Mouse (Mus musculus) heart, postnatal 10 days (tissue): ENCODE data around the gene Txk. TPM values are rescaled to one million over a fixed set of nuclear protein-coding genes. Genes with fewer than 3 reads are reported as not detected.

Experiments used
- DNase-seq, 2 experiments: peaks; one replicate each; pipeline ENCODE4 v3.0.0; 2021
- intact Hi-C: fragments of 180-260 bp; cut with DNase I; formaldehyde crosslinking; loops from one replicate; pipeline ENCODE4 v1.15.1; 2025
- total RNA-seq, 2 experiments: library from RNA; stranded (reverse); gene quantifications; 2 replicates each; pipeline ENCODE4 v1.2.3; 2021

Txk gene
- total RNA-seq = under 1 TPM; 0.22 to 0.34 TPM

DNA sequence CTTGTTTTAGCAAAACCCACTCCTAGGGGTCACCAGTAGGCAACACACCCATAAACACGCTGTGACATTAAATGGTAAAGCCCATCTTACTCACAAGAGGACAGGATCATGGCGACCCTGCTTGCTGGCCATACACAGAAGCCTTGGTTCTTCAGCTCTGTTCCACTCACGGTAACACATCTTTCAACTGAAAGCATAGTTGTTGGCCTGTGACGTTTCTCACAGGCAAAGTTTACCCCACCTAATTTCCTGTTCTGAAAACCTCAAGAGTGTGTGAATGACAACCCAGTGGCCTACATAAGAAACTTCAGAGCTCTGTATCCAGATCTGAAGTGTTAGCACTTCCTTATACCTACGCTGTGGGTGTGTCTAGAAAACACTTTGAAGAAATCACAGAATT lies at the start of gene Txk:
Gene Txk (minus strand): TSS at position 193 of the 400 bp plus-strand sequence.
- intact Hi-C loops = no loop called here
- DNase-seq = no peak

DNA sequence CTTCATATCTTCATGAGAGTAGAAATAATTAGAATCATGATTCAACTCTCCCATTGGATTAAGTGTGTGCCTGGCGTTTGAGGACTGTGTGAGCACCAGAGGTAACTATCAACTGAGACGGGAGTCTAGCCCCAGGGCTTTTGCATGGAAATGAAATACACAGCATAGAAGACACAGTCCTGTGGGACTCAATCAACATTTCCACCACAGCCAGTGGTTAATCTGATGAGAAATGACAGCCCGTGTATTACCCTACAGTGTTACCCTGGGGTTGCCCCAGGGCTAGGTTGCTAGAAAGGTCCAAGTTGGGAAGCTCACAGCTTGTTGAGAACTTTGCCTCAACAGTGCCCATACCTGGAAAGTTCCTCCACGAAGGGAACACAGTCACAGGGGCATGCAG lies 46.0 kb upstream of the Txk start:
- intact Hi-C loops = no loop called here
- DNase-seq = no peak

DNA sequence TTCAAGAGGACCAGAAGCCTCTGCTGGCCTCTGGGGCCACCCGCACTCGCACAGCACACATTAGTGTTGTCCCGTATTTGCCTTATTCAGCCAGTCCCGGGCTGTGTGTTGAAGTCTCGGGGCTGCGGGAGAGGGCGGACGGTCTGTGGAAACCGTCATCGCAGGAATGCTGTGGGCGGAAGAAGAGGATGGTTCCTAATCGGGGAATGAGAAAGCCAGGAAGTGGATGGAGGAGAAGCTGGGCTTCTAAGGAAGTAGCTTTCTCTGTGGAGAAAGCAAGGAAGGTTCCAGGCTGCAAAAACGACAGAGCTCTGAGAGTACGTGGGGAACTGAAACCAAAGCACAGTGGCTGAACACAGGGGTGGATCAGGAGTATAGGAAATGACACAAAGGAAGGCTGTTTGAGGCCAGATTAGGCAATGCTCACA lies 43.6 kb upstream of the Txk start:
- intact Hi-C loops = no loop called here

DNA sequence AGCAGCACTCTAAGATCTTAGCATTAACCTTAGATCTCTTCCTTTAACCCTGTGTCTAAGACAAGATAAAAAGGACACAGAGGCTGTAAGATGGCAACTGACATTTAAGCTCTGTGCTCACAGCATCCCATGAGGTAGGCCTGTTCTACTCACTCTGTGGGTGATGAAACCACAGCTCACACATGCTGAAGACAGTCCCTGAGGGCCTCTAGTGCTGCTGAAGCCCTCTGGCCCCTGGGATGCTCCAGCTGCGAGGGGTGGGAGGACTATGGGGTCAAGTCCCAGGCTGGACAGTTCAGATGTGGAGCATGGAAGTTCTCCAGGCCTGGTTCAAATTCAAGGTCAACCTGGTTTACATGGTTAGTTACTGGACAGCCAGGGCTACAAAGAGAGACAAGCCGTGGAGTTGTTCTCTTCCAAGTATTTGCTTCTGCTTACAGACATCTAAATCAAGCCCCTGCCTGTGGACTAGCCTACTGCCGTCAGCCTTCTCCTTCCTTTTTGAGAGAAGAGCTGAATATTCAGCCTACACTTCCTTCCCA lies 40.8 kb upstream of the Txk start:
- no peak for DNase-seq
- intact Hi-C loops = no loop called here

More for the DNA sequence above, 43.6 kb upstream of the Txk start:
- peak; percentile 62 to 68 for DNase-seq

DNA sequence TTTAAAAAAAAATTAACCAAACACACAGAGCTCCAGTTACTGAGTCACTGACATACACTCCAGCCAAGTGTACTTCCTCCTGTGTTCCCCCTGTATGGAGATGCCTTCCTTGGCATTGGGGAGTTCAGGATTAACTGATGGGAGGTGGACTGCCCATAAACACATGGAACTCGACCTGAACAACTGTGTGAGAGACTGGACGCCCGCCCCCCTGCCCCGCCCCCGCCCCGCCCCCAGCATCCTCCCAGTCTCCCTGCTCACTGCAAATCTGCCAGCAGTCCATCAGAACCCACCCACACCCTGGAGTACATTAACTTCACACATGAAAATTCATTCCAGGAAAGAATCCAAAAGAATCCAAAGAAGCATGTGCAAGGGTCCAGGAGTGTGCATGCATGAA lies 39.2 kb upstream of the Txk start:
- DNase-seq = no peak
- intact Hi-C loops = no loop called here

DNA sequence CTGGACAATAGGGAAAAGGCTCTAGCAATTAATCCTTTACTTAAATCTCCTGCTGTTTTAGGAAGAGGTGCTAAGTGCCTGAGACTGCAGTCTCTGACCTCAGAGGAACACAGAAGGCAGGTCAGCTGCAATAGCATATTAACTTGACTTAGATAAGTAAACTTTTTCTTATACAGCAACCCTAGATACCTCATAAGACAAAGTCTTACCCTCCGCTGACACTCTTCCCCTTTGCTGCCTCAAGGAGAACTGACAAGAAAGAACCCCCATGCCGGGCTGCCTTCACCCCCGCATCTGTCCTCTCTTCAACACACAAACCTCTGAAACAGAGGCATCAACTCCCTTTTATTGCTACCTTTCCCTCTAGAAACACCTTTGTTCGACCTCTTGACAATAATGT lies 38.8 kb upstream of the Txk start:
- DNase-seq = no peak
- intact Hi-C loops = no loop called here

DNA sequence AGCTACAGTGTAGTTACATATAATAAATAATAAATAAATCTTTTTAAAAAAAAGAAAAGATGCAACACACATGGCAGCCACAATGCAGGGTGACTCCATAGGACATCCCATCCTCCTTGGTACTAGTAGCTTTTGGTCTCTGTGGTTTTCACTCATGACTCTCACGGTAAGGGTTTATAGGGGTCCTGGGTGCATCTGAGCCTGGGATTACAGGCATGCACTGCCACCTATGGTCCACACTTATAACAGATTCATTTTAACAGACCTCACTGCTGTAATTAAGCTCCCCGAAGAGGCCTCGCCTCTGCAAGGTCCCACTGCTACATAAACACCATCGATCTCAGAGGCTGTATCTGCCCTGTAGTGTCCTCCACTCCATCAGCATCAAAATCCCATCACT lies 32.9 kb upstream of the Txk start:
- no peak for DNase-seq
- intact Hi-C loops = no loop called here

DNA sequence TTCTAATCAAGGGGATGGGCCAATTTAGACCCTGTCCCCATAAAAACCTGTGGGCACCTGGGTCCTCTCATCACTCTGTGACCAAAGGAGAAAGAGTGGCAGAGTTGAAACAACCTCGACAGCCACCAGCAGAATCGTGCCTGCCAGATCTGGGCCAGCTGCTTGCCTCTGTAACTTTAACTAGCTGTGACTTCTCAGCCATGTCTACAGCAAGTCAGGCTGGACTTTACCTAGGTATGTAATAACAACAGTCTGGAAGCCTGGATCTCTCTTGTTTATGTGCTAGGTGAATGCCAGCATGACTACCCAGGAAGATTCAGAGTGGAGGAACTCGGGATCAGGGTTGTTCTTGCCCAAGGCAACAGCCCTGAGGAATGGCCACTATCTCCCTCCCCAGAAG lies 32.1 kb upstream of the Txk start:
- DNase-seq = no peak
- intact Hi-C loops = no loop called here

DNA sequence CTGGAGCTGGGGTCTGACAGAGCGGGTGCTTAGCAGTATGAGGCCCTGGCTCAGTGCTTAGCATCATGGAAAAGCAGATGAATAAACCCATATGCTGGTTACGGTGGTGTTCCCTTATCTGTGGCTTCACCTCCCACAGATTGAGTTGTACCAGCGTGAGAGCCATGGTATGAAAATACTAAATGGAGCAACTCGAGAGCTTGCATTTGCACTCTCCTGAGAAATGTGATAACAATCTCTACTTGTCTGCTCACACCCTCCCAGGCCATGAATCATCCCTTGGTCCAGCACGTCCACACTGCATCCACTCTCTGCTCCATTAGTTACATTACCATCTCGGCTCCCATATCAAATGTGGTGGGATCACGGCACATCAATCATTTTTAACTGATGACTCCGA lies 31.4 kb upstream of the Txk start:
- intact Hi-C loops = no loop called here
- DNase-seq = no peak

DNA sequence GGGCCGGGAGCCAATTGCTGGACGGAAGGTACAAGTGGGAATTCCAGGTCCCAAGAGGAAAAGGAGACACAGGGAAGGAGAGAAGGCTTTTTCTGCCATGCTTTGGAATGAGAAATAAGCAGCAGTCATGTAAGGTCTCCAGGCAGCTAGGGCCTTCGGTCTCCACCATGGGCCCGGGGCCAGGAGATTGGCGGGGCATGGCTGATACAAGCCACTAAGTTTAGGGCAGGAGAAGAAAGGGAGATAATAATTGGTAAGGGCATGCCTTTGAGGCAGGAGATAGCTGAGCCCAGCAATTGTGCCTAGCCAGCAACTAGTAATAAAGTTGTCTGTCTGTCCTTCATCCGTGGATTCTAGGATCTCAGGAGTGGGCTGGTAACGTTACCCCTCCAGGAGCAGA lies 30.5 kb upstream of the Txk start:
- no peak for DNase-seq
- intact Hi-C loops = no loop called here

DNA sequence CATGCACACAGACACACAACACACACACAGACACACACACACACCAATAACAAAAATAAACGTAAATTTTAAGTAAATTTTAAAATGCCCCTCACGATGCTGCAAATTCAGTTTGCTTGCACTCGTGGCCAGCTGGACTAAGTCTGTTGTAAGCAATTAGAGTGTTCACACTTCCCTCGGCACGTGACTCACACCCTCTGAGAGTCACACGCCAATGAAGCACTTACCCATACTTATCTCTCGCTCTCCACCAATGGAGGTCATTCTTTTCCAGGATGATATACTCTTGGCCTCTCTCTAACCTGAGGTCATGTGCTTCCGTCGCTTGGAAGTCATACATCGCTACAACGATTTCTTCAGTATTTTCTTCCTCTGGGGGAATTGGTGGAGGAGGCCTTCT lies 29.2 kb upstream of the Txk start:
- intact Hi-C loops = no loop called here
- DNase-seq = no peak

DNA sequence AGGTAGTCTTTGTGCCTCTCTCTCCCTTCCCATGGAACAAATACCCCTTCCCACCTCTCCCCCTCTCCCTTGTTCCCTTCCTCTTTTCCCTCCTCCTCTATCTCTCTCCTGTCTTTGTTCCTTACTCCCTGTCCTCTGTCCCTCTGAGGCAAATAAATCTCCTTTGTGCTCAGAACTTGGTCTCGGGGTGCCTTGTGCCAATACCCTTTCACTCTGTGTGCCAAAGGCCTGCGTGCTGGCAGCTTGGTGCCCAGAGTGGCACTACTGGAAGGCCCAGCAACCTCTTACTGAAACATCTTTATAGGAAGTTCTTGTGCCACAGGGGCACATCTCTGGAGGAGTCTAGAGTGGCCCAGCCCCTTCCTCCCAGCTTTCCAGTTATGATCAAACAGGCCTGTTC lies 24.0 kb upstream of the Txk start:
- DNase-seq = no peak

DNA sequence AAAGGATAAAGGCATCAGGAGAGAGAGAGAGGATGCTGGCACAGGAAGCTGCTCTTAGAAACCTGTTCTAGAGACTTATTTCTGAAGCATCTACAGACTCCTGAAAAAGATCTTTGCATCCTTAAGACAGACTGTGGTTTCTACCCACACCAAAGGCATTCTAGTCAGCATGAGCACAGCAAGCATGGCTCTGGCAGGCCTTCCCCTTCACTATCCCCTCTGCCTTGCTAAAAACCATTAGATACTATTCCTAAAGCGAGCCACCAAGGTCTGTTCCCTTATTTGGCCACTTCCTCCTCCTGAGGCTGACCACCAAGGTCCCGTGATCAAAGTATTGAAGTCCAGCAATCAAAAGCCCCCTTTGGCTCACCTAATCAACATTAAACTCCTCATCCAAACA lies 23.6 kb upstream of the Txk start:
- DNase-seq = no peak
- intact Hi-C loops = no loop called here

More for the DNA sequence above, 24.0 kb upstream of the Txk start:
- intact Hi-C loops = no loop called here

DNA sequence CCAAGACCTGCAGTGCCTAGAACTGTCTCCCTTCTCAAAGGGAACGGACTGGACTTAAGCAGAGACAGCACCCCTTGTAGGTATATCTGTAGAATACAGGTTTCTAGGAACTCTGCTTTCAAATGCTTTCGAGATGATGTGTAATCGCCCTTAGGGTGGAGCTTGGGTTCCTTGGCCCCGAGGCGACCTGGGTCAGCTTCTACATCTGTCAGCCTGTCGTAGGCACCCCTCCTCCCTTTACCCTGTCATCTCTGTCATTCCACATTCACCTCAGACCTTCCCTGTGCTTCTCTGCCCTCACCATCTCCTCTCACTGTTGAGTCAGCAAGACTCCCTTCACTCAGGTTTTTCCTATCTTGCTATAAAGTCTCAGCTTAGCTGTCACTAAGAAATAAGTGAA lies 17.3 kb upstream of the Txk start:
- intact Hi-C loops = no loop called here
- DNase-seq = no peak

DNA sequence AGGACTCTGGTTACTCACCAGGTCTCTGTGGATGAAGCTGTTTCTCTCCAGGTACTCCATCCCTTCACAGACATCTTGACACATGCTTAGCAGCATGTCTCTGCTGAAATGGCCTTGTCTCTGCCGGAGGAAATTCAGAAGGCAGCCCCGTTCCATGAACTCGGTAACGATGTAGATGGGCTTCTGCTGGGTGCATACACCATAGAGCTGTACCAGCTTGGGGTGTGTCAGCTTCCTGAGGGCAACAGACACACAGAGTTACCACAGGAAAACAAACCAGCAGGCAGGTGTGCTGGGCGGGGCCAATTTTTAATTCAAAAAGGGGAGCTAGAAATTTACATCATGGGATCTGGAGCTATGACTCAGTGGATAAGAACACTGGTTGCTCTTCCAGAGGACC lies 11.0 kb upstream of the Txk start:
- no peak for DNase-seq
- intact Hi-C loops = no loop called here

DNA sequence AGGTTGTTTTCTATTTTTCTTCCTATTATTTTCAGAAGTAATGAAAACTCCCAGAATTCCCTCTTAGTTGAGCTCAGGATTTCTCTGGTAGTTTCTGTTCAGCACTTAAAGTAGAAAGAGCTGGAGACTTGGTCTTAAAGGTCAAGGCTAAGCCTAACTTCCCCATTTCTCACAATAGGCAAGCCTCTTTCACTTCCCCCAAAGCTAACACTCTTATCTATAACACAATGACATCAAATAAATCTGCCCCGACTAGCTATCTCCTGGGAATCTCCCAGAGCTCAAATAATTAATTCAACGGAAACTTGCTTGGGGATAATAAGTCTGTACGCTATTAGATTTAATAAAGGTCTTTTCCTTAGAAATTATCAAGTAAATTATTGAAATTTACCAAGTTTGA lies 10.4 kb upstream of the Txk start:
- intact Hi-C loops = no loop called here
- DNase-seq = no peak

DNA sequence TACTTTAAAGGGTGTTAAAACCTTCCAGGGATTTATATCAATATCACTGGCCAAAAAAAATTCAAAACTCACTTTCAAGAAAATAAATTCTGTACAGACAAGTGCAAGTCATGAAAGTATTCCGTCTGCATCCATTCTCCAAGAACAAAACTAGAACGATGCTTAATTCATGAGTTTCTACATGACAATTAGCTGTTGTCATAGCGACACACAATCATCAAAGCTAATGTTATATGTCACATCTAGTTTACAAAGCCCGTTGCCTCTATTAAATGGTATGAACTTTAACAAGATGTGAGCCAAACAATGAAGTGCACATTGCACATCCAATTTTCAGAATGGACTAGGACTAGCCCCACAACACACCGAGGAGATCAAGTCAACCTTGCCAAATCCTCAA lies 9.2 kb upstream of the Txk start:
- DNase-seq = no peak
- intact Hi-C loops = no loop called here

DNA sequence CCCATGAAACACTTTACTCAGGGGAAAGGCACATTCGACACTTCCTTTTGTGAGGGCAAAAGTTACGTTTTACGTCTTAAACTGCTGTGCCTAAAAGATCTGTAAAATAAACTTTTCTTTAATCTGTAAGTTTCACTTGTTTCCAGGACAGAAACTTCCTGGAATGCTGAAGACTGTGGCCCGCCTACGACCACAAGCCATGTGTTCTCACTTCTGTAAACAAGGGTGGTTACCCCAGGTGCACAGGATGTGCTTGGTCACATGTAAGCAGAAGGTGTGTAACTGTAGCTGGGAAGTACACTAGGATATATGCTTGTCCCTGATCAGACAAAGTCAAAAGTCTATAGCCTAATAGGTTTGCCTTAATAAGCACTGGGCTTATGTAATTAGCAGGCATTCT lies 8.7 kb upstream of the Txk start:
- no peak for DNase-seq
- intact Hi-C loops = no loop called here

DNA sequence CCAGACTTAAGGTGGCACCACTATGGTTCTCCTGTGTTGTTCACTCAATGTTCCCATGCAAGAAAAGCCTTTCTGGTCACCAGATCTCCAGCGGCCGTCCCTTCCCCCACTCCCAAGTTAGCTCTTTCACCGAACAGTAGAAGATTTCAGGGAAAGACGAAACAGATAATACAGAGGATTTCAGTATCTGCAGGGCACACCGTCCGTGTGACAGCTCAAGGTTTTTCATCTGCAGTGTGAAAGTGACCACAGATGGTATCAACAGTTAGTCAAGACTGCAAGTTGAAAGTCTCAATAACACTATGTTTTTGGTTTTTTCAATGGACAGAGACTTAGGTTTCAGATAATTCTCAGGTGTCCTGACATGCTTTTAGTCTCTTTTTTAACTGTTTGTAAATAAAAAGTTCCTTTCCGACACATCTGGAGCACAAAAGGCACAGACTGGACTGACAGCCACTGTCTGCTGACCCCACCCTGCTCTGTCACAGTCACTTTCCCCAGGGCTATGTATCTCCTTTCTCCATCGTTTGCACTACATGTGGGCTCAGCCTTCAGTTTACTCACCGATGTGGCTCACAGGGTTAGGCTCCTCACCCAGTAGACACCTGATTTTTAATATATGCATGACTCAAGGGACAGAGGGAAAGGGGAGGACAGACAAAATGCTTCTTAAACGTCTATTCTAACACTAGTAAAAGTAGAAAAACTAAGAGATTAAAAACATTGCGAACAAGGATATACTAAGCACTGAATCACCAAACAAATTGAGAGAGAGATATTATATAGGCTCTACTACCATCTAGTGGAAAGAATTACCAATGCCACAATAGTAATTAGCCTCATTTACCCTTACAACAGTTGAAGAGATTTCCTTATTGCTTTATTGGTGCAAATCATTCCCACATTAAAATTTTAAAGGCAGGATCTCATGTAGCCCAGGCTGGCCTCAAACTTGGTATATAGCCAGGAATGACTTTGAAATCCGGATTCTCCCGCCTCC lies 6.6 kb upstream of the Txk start:
- no peak for DNase-seq

DNA sequence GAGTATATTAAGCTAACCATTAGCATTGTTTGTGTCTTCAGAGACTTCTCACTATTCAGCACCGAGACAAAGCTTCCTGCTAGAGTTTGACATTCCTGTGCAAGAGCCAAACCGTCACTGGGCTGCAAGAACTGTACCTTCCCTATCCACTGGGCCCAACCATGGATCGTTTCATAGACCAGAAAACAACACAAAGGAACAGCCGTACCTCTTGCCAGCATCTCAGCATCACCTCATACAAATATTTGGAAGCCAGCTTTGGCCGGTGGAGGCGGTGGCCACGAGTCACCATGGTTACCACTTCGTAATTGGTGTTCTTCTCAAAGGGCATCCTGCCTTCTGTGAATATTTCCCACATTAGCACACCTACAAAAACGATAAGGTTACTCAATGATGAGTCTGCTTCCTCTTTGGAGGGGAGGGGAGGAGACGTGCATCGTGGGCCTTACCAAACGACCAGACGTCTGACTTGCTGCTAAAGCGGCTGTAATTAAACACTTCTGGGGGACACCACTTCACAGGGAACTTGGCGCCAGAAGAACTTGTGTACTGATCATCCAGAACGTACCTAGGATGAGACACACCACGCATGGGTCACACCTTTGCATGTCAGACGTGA lies 4.7 kb upstream of the Txk start:
- no peak for DNase-seq

More for the DNA sequence above, 6.6 kb upstream of the Txk start:
- intact Hi-C loops = loop anchor here (5.0 kb wide), 1 partner anchor 92 kb away; no protein-coding TSS in a partner anchor

DNA sequence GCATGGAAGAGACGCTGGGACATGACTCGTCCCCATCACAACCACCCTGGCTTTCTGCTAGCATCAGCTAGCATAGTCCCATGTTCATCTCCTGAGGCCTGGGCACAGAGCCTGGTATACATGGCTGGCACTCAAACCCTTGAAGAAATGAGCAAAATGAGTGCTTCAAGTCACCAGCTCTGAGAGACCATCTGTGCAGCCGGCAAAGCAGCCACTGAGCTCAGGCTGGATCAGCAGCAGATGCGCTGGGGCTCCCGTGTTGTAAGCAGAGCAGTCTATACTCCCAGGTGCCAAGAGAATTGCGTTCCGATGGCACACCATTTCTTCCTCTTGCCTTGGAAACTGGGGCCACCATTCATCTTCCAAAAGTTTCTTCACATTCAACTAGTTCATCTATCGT lies 3.4 kb upstream of the Txk start:
- intact Hi-C loops = loop anchor here (5.0 kb wide), 1 partner anchor 89 kb away; no protein-coding TSS in a partner anchor
- no peak for DNase-seq

More for the DNA sequence above, 4.7 kb upstream of the Txk start:
- intact Hi-C loops = loop anchor here (5.0 kb wide), 1 partner anchor 90 kb away; no protein-coding TSS in a partner anchor

DNA sequence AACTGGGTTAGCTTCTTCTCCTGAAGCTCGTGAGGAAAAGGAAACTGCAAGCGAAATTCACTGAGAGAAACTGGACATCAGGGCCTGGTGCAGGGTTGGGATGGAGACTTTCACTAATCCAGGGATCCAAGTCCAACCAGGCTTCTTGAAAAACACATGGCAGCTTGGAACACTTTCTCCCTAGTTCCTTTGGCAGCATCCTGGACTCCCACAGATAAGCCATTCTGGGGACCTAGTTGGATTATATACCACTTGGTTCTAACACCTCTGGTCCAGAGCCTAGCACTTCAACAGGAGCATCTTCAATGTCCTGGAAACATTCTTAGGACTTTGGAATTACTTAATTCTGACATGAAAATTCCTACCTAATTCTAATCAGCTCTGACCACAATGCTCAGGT lies 2.5 kb upstream of the Txk start:
- DNase-seq = no peak
- intact Hi-C loops = loop anchor here (5.0 kb wide), 1 partner anchor 88 kb away; no protein-coding TSS in a partner anchor
